Mouse (Mus musculus) liver, embryonic 14.5 days (tissue): Measurements from ENCODE around the gene A230050P20Rik.

Source experiments
- CTCF ChIP-seq: IDR thresholded peaks from 2 replicates; pipeline ENCODE4 v1.5.1; 2016; ENCODE audit warnings: antibody characterized with exemption, low read depth, control low read depth
- EP300 ChIP-seq: IDR thresholded peaks from 2 replicates; pipeline ENCODE4 v1.6.1; 2016; ENCODE audit warnings: antibody characterized with exemption, low read depth

- TF ChIP-seq CTCF (no peak), EP300 (no peak)
Observed at GRCm38 (mm10) chr9:20886563-20886962, 18.1 kb downstream of the A230050P20Rik start.
